Mouse (Mus musculus): ENCODE measurements around the gene Gm4131.

Gm4131 gene

DNA sequence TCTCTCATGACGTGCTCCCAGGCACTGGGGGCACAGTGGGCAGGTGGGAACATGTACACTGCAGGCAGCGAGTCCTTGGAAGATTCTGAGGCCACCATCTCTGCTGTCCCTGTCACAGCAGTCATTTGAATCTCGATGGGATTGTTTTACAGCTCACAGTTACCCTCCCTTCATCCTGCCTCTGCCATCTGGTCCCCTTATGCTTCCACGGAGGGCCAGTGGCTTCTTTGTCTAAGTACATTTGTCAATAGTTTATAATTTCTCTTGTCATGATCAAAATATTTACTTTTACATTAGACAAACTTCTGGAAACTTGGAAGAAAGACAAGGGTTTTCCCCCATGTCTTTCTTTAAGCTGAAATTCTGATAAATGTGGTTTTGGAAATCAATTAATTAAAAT lies 20.0 kb downstream of the Gm4131 start:
- no peak for DNase-seq

DNA sequence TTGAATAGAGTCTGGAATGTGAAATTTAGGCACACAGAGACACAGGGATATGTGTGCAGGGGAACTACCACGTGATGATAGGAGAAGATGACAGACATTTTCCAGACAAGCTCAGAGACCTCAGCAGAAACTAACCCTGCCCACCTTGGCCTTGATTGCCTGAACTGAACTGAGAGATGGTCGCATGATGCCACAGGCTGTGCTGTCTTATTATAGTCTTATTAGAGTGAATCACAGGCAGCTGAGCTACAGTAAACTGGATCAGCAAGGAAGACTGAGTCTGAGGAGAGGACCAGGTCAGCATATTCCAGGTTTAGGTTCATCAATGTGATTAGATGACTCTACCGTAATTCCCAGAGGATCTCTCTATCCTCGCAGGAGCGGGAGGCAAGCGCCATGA lies 20.4 kb downstream of the Gm4131 start:
- no peak for DNase-seq

DNA sequence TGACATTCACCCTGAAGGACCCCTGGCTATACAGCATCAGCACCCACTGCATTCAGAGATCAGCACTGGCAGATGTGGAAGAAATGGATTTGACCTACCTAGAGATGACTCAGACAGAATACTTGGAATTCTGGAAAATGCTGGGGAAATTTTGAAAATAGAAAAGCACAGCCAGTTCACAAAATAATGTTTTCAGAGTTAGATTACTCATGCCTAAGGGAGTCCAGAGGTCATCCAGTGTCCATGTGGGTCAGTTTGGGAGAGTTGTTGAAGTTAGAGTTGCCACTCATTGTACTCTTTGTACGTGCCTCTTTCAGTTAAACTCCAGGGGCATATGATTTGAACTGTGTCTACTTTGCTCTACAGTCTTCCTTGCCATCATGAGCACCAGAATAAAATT lies 25.0 kb downstream of the Gm4131 start:
- no peak for DNase-seq

DNA sequence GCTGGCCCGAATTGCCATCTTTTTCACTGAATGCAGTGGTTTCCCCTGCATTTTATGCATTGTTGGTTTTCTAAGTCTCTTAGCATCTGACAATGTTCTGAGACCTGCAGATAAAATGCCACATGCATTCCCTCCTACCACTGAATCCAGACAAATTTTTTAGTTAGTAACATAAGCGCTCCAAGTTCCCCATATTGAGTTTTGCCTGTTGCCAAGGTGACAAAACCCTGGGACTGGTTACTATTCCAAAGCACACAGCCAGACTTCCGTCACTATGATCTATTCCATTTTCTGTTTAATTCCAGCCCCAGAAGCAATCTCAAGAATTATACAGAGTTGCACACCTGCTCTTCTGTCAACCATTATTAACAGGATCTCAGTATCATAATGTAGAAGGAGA lies 26.9 kb downstream of the Gm4131 start:
- peak; percentile 29 for DNase-seq

DNA sequence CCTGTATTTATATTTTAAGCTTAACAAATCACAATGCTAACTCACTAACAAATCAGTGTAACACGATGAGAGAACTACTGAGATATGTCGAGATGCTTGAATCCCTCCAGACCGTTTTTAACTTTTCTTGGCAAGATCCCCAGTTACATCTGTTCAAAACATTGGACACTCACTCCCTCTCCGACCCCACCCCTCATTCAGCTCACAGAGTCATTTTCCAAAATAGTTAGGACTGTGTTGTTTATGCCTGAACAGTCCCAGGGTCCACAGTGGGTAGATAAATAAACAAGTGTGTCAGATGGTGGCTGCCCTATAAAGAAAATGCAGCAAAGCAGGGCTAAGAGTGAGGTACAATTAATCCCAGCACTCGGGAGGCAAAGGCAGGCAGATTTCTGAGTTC lies 29.7 kb downstream of the Gm4131 start:
- DNase-seq: no peak

DNA sequence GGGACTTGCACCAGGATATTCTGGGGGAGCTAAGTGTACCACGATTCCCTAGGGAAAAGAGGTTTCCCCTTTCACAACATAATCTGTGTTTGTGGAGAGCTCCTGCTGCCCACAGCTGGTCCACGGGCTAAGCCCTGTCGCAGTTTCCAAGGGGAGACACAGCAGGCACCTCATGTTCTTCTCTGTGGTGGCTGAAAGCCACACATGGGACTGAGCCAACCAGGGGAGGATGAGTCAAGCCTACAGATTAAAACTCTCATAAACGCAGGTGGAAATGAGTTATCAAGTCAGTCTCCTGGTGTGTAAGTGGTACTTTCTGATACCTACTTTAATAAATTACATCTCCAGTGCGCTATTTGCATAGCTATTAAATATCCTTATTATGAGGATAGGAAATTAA lies 30.6 kb downstream of the Gm4131 start:
- DNase-seq: no peak

DNA sequence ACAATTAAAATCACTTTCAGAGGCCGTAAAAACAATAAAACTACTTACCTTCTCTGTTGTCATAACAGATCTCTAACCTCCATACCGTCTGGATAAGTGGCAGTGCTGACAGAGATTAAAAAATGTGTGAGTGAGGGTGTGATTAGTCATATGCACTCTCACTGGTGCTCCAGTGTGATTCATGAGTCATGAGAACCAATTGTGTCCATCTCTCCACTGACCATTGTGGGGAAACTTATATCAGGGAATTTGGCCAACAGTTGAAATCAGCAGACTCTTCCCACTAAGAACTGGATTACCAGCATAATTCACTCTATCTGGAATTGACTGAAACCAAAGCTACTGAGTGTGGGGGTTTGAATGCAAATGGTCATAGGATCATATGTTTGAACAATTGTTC lies 35.8 kb downstream of the Gm4131 start:
- no peak for DNase-seq

DNA sequence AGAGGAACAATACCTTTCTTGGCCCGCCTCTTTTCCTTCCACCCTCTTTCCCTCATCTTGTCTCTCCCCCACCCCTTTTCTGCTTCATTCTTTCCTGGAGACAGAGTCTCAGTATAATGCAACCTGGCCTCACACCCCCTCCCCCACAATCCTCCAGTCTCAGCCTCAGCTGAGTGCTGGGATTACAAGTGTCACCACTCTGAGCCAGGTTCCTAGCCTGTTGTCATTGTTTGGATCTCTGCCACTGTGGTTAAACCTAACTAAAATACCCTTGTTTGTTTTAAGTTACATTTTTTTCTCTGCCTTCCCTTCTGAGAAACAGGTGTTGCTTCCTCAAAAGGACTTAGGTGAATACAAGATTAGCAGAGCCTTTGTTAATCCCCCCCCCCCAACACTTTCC lies 53.9 kb downstream of the Gm4131 start:
- no peak for DNase-seq

DNA sequence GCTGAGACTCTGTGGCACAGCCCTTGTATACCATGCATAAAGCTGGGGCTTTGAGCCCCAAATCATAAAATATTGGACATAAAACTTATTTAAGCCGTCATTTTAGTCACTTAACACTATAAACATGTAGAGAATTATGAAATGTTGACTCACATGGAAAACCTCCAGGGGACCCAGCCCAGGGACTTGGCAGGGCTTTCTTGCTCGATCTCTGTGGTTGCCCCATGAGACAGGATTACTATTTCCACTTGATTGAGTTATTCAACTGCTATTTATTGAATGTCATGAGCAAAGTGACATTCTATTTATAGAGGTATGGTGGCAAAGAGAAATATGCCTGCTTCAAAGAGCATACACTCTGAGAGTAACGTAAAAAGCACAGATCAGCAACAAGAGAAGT lies 57.4 kb downstream of the Gm4131 start:
- no peak for DNase-seq

DNA sequence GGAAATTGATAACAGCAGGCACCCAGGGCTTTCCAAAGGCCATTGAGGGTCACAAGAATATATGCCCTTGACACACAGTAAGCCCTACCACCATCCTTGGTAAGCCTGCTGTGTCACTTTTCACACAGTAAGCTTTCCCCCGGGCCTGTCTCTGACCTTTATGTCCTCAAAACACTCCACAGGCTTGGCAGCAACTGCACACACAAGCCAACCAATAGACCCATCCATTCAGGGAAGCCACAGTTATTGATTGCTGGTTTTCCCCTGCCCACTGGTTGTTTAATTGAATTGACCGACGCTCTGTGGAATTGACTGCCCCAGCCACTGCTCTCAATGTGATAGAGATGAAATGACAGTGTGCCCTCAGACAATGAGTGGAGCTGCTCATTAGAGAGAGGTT lies 60.5 kb downstream of the Gm4131 start:
- no peak for DNase-seq

DNA sequence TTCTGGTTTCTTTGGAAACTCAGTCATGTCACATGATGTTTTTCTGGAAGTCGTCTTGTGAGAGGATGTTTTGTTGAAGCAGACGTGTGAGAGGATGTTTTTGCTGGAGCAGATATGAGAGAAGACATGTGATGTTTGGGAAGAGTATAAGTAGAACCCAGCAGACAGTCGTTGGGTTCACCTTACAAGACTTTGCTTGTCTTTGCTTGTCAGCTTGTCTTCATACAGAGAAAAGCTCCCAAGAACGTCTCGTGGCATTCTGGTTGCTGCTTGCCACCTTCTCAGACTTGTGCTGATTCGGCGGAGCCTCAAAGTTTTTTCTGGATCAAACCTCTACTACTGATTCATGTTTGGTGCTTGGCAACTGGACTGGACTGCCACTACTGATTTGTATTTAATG lies 69.3 kb downstream of the Gm4131 start:
- no peak for DNase-seq

DNA sequence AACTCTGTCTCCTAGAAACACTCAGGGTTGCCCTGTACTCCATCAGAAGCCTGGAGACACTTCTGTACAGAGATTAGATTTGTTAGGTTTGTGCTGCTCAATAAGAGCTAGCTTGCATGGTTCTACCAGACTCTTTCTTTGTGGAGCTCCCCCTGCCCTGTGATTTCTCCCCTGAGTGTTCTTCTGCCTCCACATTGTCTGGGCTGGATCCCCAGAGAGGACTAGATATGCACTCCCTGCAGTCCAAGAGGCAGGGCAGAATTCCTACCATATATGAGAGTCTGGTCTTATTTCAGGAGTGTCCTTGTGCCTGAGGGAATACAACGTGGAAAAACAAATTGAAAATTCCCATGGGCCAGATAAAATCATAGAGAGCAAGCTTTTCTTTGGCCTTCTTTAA lies 70.2 kb downstream of the Gm4131 start:
- no peak for DNase-seq

DNA sequence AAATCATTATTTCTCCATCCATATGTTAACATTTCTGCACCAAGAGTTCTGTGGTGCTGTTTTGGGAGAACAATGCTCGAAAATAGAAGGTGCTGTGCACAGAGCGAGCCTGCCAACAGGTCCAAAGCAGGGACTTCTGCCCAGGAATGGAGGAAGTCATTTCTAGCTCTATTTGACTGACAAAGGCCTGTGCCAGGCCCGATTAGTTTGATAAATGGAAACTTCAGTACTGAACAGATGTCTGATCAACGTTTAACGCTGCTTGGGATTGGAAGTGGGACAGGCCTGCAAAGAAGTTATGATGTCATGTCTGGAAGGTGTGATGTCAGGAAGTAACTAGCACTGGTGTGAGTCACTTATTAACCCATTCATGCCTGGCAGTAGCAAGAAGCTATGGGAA lies 73.3 kb downstream of the Gm4131 start:
- DNase-seq: no peak

DNA sequence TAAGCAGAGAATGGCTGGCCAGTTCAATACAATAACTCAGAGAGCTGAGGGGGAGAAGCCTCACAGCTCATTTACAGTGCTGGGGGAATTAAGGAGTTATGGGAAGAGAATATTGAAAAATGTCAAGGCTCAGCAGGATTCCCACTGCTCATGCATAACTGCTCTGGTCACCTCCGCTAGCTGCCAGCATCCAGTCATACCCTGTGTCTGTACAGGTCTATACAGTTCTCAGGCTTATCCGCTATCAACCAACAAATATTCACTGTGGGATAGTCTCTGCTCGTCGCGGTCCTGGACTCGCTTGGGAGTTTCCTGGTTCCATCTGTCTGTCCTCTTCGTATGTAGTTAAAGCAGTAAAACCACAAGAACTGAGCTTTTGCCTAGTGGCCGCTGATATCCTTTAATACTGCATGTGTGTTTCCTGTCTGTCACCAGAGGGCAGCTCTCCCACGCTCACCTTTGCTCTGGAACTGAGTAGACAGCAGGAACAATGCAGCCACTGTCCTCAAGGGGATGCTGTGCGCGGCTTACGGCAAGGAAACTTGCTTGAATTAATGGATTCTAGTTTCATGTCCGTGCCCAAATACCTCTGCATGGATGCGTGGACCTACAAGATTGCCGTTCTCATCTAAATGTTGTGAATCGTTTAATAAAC lies 74.4 kb downstream of the Gm4131 start:
- DNase-seq: peak; percentile 77

DNA sequence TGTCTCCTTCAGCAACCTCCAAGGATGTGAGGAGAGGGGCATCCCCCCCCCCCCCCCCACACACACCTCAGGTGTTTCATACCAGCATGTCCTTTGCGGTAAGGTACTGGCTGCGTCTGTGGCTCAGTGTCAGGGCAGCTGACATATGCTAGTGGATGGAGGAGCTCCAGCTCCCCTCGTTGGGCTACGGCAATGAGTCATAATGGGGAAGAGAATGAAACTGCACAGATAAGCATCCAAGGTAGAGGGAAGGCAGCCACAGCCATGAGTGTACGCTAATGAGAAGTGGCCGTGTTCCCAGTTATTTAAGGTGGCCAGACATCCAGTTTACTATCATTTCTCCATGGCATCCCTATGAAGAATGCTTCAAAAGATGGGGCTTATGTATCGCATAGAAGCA lies 78.5 kb downstream of the Gm4131 start:
- DNase-seq: no peak

DNA sequence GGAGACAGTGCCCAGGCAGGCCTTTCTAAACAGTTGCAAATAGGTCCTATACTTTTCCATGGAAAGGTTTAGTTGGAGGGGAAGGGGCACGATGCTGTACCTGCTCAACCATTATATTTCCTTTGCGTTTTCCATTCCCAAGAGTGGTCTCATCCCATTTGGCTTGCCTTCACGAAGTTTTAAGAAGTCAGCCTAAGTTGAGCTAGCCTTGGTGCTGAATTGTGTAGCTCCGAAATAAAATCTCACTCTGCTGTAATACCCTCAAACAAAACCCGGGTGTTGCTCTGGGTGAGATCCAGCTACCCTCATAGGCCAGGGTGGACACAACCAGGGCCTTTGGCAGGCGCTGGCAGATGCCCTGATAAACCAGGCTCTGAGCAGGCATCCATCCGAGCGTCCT lies 85.3 kb downstream of the Gm4131 start:
- DNase-seq: no peak

DNA sequence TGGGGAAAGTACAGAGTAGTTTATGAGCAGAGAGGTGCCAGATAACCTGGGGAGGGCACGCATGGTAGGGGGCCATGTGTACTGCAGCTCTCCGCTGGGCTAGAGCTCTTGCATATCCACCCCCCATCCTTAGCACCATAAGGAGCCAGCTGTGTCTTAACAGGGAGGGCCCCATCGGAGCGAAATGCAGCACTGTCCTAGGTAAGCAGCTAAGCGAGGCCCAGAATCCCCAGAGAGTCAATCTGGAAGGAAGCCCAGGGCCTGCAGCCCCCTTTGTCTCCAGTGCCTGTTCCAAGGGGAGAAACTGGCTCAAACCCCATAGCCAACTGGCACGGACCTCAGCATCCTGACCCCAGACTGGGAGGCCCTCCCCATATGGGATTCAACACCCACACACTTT lies 87.3 kb downstream of the Gm4131 start:
- DNase-seq: no peak

DNA sequence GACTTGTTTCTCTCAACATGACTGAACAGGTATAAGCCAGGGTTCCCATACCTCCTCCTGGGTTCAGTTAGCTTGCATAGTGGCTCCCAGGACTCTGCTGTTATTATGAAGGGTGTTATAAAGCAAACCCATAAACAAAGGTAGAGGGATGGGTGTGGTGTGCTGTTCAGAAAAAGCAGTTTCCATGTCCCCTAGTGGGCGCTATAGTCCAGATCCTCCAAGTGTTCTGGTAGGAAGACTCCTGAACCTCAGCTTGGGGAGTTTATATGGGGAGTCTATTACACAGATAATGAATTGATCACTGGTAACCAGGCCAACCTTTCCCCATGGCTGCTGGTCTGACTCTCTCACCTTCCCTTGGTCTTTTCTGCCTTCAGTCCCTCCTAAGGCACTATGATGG lies 92.2 kb downstream of the Gm4131 start:
- DNase-seq: no peak

DNA sequence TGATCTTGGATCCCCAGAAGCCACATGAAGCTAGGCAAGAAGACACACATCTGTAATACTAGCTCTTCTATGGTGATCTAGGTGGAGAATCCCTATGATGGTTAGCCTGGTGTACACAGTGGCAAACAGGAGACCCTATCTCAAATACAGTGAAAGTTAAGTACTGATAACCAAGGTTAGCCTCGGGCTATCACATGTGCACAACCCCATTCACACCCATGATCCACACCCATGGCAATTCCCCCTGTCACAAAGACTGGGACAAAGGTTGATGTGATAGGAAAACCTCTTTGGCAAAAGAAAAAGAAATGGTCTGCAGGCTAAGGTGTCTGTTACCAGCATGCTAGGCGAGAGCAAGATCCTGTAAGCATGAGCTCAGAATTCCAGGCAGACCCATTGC lies 94.7 kb downstream of the Gm4131 start:
- DNase-seq: no peak

DNA sequence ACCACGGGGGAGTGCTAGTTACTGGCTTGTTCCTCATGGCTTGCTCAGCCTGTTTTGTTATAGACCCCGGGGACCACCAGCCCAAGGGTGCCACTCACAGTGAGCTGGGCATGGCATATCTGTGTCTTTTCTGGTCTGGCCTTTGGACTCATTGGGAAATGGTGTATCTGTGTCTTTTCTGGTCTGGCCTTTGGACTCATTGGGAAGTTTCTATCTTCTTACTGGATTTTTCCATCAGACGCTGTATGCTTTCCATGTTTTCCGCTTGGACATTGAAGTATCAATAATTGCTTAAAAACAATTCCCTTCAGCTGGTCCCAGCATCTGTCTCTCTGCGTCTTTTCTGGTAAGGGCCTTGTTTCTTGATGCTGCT lies 98.0 kb downstream of the Gm4131 start:
- no peak for DNase-seq

DNA sequence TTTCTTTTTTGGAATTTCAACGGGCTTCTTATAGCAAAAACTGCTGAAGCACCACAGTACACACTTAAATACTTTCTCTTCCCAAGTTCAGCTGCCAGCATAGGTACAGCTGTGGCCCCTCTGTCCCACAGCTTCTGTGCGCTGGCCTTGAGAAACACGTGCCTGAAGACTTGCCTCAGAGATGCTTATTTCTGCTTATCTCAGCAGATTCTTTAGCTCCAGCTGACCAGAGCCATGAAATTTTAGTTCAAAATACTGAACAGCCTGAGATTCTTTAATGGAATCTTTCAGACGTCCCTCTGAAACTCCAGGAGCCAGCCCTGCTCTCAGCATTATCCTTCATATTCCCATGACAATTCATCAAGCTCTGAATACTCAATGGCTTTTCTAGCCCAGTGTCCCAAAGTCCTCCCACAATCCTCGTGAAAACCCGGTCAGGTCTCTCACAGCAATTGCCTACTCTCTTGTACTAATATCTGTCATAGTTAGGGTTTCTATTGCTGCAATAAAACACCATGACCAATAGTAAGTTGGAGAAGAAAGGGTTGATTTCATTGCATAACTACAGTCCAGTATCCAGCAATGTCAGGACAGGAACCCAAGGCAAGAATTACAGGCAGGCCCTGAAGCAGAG lies 98.5 kb downstream of the Gm4131 start:
- DNase-seq: no peak

DNA sequence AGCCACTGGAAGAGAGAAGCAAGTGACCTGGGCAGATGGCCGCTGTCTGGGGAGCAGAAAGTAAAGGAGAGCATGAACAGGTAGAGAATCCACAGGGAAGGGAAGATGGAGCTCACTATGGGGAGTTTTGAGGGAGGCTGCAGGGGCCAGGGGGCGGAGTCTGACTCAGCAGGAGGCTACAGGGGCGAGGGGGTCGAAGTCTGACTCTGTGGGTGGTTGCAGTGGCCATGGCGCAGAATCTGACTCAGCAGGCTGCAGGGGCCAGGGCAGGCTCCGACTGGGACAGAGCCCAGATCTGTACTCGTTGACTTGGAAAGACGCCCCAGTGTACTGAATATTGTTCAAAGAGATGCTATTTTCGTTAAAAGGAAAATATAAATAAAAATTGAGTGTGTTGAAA lies 101.8 kb downstream of the Gm4131 start:
- no peak for DNase-seq

DNA sequence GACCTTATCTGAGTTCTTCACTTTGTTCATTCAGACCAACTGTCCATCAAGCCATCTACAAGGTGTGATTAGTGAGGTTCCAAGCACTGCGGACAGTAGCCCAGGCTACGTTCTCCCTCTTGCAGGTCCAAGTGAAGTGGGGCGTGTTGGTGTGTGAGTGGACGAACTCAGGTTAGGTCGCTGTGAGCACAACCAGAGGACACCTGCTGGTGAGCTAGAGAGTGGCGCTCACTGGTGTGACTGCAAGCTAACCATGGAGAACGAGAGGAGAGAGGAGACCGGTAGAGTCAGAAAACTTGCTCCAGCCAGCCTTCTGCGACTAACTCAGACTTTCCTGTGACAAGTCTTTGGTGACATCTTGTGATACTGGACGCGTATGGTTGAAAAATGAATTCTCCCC lies 107.2 kb downstream of the Gm4131 start:
- no peak for DNase-seq

DNA sequence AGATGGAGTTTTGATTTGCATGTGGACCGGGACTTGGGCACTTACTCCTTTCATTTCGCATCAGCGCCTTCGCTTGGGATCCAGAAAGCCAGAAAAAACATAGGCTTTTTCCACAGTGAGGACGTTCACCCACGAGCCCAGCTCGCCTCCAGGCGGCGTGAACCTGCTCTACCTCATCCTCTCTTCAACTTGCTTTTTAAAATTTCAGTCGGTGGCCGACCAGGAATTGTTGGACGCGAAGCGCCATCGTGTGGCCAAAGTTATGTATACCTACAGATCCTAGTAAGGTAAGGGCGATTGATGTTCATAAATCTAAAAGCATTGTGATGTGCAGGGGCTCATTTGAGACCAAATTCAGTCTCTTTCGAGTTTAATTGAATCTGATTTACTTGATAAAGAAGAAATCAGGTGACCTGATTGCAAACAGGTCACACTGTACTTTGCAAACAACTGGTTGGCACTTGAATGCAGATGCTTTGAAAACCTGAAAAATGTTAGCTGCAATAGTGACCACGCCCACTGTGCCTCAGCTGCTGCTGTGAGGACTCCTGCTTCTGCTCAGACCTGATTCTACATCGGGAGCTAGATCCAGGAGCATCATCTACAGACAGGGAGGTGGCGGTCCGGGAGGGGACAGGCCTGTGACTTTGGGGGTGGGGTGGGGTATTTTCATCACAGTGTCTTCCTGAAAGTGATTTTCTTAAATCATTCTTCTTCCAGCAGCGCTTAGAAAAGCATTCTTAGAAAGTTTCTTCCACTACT lies 109.1 kb downstream of the Gm4131 start:
- peak; percentile 87 for DNase-seq
